Mouse (Mus musculus) megakaryocyte, embryonic 14.5 days (primary cell): Measurements from ENCODE around the gene Rce1.

Source experiments
- FLI1 ChIP-seq: IDR thresholded peaks from 2 replicates; pipeline ENCODE4 v1.6.1; 2012; ENCODE audit warnings: low read length, inconsistent platforms, mixed read lengths
- GATA1 ChIP-seq: IDR thresholded peaks from 3 replicates; pipeline ENCODE4 v1.6.1; 2012; ENCODE audit warnings: mixed read lengths, low read length, inconsistent platforms, borderline replicate concordance

GRCm38 (mm10) chr19:4610109-4610508 is 15.3 kb downstream of the Rce1 start:
- TF ChIP-seq GATA1 = no peak
- TF ChIP-seq FLI1 = no peak
